Mouse (Mus musculus): ENCODE data around the gene Jam3. TPM values are rescaled to one million over a fixed set of nuclear protein-coding genes. Genes with fewer than 3 reads are reported as not detected.

The Jam3 gene
- polyA plus RNA-seq, 1 experiment, result 10.7 TPM

GRCm38 (mm10) chr9:27148631-27149471 is 6.4 kb downstream of the Jam3 start:
- TF ChIP-seq CTCF (IDR thresholded peaks at IDR 0.05; ENCODE audit: insufficient read depth, low read length) (no peak), POLR2A (IDR thresholded peaks at IDR 0.05; ENCODE audit: borderline replicate concordance, extremely low read depth, low read depth, low read length) (no peak)
- no peak overlapping the region for H3K4me3 ChIP-seq (replicated peaks; ENCODE audit: extremely low read depth, low read depth, low read length)
- no peaks in the 10 kb centered on the region for H3K4me1 ChIP-seq (ENCODE audit: control insufficient read depth, insufficient read depth, low read length)
- 45% methylated on average over 18 of the region's 18 CpGs for WGBS
- DNase-seq, result no peak

- TF ChIP-seq POLR2A (IDR thresholded peaks at IDR 0.05; ENCODE audit: borderline replicate concordance, extremely low read depth, low read depth, low read length), result no peak
- TF ChIP-seq CTCF (IDR thresholded peaks at IDR 0.05; ENCODE audit: insufficient read depth, low read length), result no peak
- no peak for DNase-seq
- no peak overlapping the region for H3K4me3 ChIP-seq (replicated peaks; ENCODE audit: extremely low read depth, low read depth, low read length)
- H3K4me1 ChIP-seq (ENCODE audit: control insufficient read depth, insufficient read depth, low read length), result no peaks in the 10 kb centered on the region
- 87% methylated on average over 8 of the region's 8 CpGs for WGBS
These were observed 7.3 kb downstream of the Jam3 start for GRCm38 (mm10) chr9:27147946-27148345.

- 72% methylated on average over 2 of the region's 2 CpGs for WGBS
- H3K4me3 ChIP-seq (replicated peaks; ENCODE audit: extremely low read depth, low read depth, low read length), result no peak overlapping the region
- no peaks in the 10 kb centered on the region for H3K4me1 ChIP-seq (ENCODE audit: control insufficient read depth, insufficient read depth, low read length)
These were observed 8.4 kb downstream of the Jam3 start for GRCm38 (mm10) chr9:27146826-27147225.

GRCm38 (mm10) chr9:27144996-27145395 is 10.2 kb downstream of the Jam3 start:
- no peak for DNase-seq
- TF ChIP-seq POLR2A (IDR thresholded peaks at IDR 0.05; ENCODE audit: borderline replicate concordance, extremely low read depth, low read depth, low read length), result no peak
- no peak for TF ChIP-seq CTCF (IDR thresholded peaks at IDR 0.05; ENCODE audit: insufficient read depth, low read length)
- WGBS, result 69% methylated on average over 5 of the region's 5 CpGs
- Histone ChIP-seq H3K4me3 (replicated peaks; ENCODE audit: extremely low read depth, low read depth, low read length) (no peak overlapping the region), H3K4me1 (ENCODE audit: control insufficient read depth, insufficient read depth, low read length) (no peaks in the 10 kb centered on the region)

More at GRCm38 (mm10) chr9:27146826-27147225, 8.4 kb downstream of the Jam3 start:
- TF ChIP-seq CTCF (IDR thresholded peaks at IDR 0.05; ENCODE audit: insufficient read depth, low read length), result no peak
- TF ChIP-seq POLR2A (IDR thresholded peaks at IDR 0.05; ENCODE audit: borderline replicate concordance, extremely low read depth, low read depth, low read length), result no peak
- DNase-seq, result no peak

GRCm38 (mm10) chr9:27144271-27144840 is 10.9 kb downstream of the Jam3 start:
- 79% methylated on average over 4 of the region's 4 CpGs for WGBS
- Histone ChIP-seq H3K4me1 (ENCODE audit: control insufficient read depth, insufficient read depth, low read length) (no peaks in the 10 kb centered on the region), H3K4me3 (replicated peaks; ENCODE audit: extremely low read depth, low read depth, low read length) (no peak overlapping the region)
- TF ChIP-seq CTCF (IDR thresholded peaks at IDR 0.05; ENCODE audit: insufficient read depth, low read length) (no peak), POLR2A (IDR thresholded peaks at IDR 0.05; ENCODE audit: borderline replicate concordance, extremely low read depth, low read depth, low read length) (no peak)
- no peak for DNase-seq

- DNase-seq, result no peak
- 91% methylated on average over 10 of the region's 10 CpGs for WGBS
- H3K4me1 ChIP-seq (ENCODE audit: control insufficient read depth, insufficient read depth, low read length), result no peaks in the 10 kb centered on the region
- TF ChIP-seq POLR2A (IDR thresholded peaks at IDR 0.05; ENCODE audit: borderline replicate concordance, extremely low read depth, low read depth, low read length) (no peak), CTCF (IDR thresholded peaks at IDR 0.05; ENCODE audit: insufficient read depth, low read length) (no peak)
- H3K4me3 ChIP-seq (replicated peaks; ENCODE audit: extremely low read depth, low read depth, low read length), result no peak overlapping the region
These were observed 14.7 kb downstream of the Jam3 start for GRCm38 (mm10) chr9:27140432-27141065.

- 76% methylated on average over 8 of the region's 8 CpGs for WGBS
- DNase-seq, result no peak
- H3K4me3 ChIP-seq (replicated peaks; ENCODE audit: extremely low read depth, low read depth, low read length), result no peak overlapping the region
- TF ChIP-seq POLR2A (IDR thresholded peaks at IDR 0.05; ENCODE audit: borderline replicate concordance, extremely low read depth, low read depth, low read length), result no peak
- no peak for TF ChIP-seq CTCF (IDR thresholded peaks at IDR 0.05; ENCODE audit: insufficient read depth, low read length)
- no peaks in the 10 kb centered on the region for H3K4me1 ChIP-seq (ENCODE audit: control insufficient read depth, insufficient read depth, low read length)
These were observed 18.6 kb downstream of the Jam3 start for GRCm38 (mm10) chr9:27136651-27137050.

GRCm38 (mm10) chr9:27135372-27135771 is 19.8 kb downstream of the Jam3 start:
- WGBS, result 93% methylated on average over 7 of the region's 7 CpGs
- no peaks in the 10 kb centered on the region for H3K4me1 ChIP-seq (ENCODE audit: control insufficient read depth, insufficient read depth, low read length)
- TF ChIP-seq CTCF (IDR thresholded peaks at IDR 0.05; ENCODE audit: insufficient read depth, low read length), result no peak
- no peak for TF ChIP-seq POLR2A (IDR thresholded peaks at IDR 0.05; ENCODE audit: borderline replicate concordance, extremely low read depth, low read depth, low read length)
- DNase-seq, result no peak
- H3K4me3 ChIP-seq (replicated peaks; ENCODE audit: extremely low read depth, low read depth, low read length), result no peak overlapping the region

- H3K4me1 ChIP-seq (ENCODE audit: control insufficient read depth, insufficient read depth, low read length), result no peaks in the 10 kb centered on the region
- DNase-seq, result peak; percentile 20
- no peak overlapping the region for H3K4me3 ChIP-seq (replicated peaks; ENCODE audit: extremely low read depth, low read depth, low read length)
- TF ChIP-seq POLR2A (IDR thresholded peaks at IDR 0.05; ENCODE audit: borderline replicate concordance, extremely low read depth, low read depth, low read length), result no peak
- TF ChIP-seq CTCF (IDR thresholded peaks at IDR 0.05; ENCODE audit: insufficient read depth, low read length), result no peak
- 41% methylated on average over 1 of the region's 1 CpGs for WGBS
These were observed 20.8 kb downstream of the Jam3 start for GRCm38 (mm10) chr9:27134410-27134809.

Data from lung, adult 2 months (tissue).